Mouse (Mus musculus): ENCODE data around the gene Hbp1. TPM values are rescaled to one million over a fixed set of nuclear protein-coding genes. Genes with fewer than 3 reads are reported as not detected.

The Hbp1 gene
- polyA plus RNA-seq, 1 experiment = 38.4 TPM

DNA sequence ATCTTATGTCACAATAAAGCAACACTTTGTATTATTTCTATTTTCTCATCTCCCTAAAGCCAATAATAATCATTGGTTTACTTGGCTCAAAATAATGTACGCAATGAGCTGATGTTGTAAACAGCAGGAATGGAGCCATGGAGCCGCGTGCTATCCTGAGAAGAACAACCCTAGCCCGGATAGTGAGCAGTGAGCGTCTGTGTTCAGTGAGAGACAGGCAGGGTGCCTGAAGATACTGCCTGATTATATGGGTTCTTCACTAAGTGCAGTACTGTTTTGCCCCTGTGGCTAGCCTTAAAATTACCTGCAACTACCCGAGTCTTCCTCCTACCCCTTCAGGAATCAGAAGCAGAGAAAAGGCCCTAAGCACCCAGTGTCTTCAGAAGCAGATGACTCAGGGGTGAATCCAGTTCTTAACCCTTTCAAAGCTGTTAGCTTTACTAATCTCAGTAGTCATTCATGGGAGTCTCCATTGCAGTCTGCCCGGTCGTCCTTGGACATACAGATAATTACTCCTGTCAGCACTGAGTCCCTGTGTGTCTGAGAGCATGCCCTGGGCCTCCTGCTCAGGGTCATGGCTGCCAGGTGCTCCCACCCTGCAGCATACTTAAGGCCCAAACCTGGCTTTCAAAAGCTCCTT lies 55.1 kb downstream of the Hbp1 start:
- Histone ChIP-seq H3K4me3 (ENCODE audit: extremely low read depth, insufficient read depth, insufficient read length) (no peak overlapping the region), H3K27me3 (ENCODE audit: control insufficient read depth, insufficient read depth, low read length) (no peaks in the 10 kb centered on the region), H3K36me3 (ENCODE audit: control insufficient read depth, insufficient read depth, low read length) (peaks cover 6% of the 10 kb centered on the region), H3K27ac (ENCODE audit: insufficient read depth, low read length) (no peak overlapping the region), H3K4me1 (ENCODE audit: control insufficient read depth, insufficient read depth, insufficient read length) (no peaks in the 10 kb centered on the region)
- no peak for DNase-seq (ENCODE audit: low read depth in 1 of 2, low spot score in 2 of 2)
- 94% methylated on average over 8 of the region's 8 CpGs for WGBS
- TF ChIP-seq CTCF (IDR thresholded peaks at IDR 0.05; ENCODE audit: extremely low read depth, insufficient read depth, insufficient read length, insufficient replicate concordance) (no peak), POLR2A (IDR thresholded peaks at IDR 0.05; ENCODE audit: low read depth, low read length) (no peak)

DNA sequence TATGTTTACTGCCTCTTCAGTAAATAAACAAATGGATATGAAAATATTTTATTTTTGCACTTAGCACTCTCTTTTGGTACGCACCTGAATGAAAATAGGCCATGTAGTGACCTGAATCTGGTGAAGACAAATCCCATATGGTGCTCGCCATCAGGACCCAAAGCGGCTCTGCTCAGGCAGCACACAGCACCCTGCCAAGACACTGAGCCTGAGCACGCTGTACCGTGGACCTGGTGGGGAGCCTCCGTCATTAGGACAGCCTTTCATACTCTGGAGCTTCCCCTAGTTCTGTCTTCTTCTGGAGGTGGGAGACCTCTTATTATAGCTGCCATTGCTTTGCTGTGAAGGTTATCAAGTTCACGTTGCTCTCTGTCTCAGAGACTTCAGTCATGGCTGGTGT lies 57.6 kb downstream of the Hbp1 start:
- no peak for TF ChIP-seq POLR2A (IDR thresholded peaks at IDR 0.05; ENCODE audit: low read depth, low read length)
- no peak for TF ChIP-seq CTCF (IDR thresholded peaks at IDR 0.05; ENCODE audit: extremely low read depth, insufficient read depth, insufficient read length, insufficient replicate concordance)
- no peak overlapping the region for H3K27ac ChIP-seq (ENCODE audit: insufficient read depth, low read length)
- H3K4me1 ChIP-seq (ENCODE audit: control insufficient read depth, insufficient read depth, insufficient read length) = no peaks in the 10 kb centered on the region
- no peaks in the 10 kb centered on the region for H3K27me3 ChIP-seq (ENCODE audit: control insufficient read depth, insufficient read depth, low read length)
- H3K4me3 ChIP-seq (ENCODE audit: extremely low read depth, insufficient read depth, insufficient read length) = no peak overlapping the region
- DNase-seq (ENCODE audit: low read depth in 1 of 2, low spot score in 2 of 2) = no peak
- 96% methylated on average over 7 of the region's 7 CpGs for WGBS
- peaks cover 7% of the 10 kb centered on the region for H3K36me3 ChIP-seq (ENCODE audit: control insufficient read depth, insufficient read depth, low read length)

DNA sequence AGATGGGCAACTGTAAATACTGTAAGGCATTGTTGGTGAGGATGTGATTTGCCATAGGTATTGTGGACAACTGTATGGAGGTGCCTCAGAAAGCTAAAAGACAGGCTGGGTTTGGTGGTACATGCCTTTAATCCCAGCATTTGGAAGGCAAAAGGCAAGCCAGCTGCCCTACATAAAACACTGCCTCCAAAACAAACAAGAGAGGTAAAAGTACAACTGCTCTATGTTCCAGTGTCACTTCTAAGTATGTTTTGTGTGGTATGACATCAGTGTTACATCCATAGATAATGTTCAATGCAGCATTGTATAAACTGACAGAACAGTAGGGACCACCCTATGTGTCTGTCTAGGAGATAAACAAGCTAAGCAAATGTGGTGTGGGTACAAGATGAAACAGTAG lies 58.3 kb downstream of the Hbp1 start:
- H3K27me3 ChIP-seq (ENCODE audit: control insufficient read depth, insufficient read depth, low read length) = no peaks in the 10 kb centered on the region
- no peak overlapping the region for H3K4me3 ChIP-seq (ENCODE audit: extremely low read depth, insufficient read depth, insufficient read length)
- H3K36me3 ChIP-seq (ENCODE audit: control insufficient read depth, insufficient read depth, low read length) = peaks cover 6% of the 10 kb centered on the region
- DNase-seq (ENCODE audit: low read depth in 1 of 2, low spot score in 2 of 2) = no peak
- TF ChIP-seq POLR2A (IDR thresholded peaks at IDR 0.05; ENCODE audit: low read depth, low read length) (no peak), CTCF (IDR thresholded peaks at IDR 0.05; ENCODE audit: extremely low read depth, insufficient read depth, insufficient read length, insufficient replicate concordance) (no peak)
- H3K4me1 ChIP-seq (ENCODE audit: control insufficient read depth, insufficient read depth, insufficient read length) = no peaks in the 10 kb centered on the region
- no peak overlapping the region for H3K27ac ChIP-seq (ENCODE audit: insufficient read depth, low read length)

DNA sequence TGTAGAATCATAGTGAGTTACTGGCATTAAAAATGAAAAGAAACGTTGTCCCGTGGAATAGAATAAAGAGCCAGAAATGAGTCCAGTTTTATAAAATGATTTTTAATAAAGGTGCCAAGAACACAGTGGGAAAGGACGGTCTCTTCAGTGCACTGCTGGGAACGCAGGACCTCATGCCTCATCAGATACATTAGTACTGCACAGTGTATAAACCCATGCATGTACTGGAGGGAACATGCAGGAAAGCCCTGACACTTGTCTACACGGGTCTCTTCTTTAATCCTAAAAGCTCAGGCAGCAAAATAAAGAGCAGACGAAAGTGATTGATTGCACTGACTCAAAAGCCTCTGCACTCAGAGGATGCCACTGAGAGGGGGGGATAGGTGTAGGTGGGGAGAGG lies 59.6 kb downstream of the Hbp1 start:
- no peak overlapping the region for H3K27ac ChIP-seq (ENCODE audit: insufficient read depth, low read length)
- H3K4me3 ChIP-seq (ENCODE audit: extremely low read depth, insufficient read depth, insufficient read length) = no peak overlapping the region
- H3K27me3 ChIP-seq (ENCODE audit: control insufficient read depth, insufficient read depth, low read length) = no peaks in the 10 kb centered on the region
- DNase-seq (ENCODE audit: low read depth in 1 of 2, low spot score in 2 of 2) = no peak
- H3K36me3 ChIP-seq (ENCODE audit: control insufficient read depth, insufficient read depth, low read length) = peaks cover 10% of the 10 kb centered on the region
- TF ChIP-seq CTCF (IDR thresholded peaks at IDR 0.05; ENCODE audit: extremely low read depth, insufficient read depth, insufficient read length, insufficient replicate concordance) (no peak), POLR2A (IDR thresholded peaks at IDR 0.05; ENCODE audit: low read depth, low read length) (no peak)
- 84% methylated on average over 6 of the region's 6 CpGs for WGBS
- no peaks in the 10 kb centered on the region for H3K4me1 ChIP-seq (ENCODE audit: control insufficient read depth, insufficient read depth, insufficient read length)

DNA sequence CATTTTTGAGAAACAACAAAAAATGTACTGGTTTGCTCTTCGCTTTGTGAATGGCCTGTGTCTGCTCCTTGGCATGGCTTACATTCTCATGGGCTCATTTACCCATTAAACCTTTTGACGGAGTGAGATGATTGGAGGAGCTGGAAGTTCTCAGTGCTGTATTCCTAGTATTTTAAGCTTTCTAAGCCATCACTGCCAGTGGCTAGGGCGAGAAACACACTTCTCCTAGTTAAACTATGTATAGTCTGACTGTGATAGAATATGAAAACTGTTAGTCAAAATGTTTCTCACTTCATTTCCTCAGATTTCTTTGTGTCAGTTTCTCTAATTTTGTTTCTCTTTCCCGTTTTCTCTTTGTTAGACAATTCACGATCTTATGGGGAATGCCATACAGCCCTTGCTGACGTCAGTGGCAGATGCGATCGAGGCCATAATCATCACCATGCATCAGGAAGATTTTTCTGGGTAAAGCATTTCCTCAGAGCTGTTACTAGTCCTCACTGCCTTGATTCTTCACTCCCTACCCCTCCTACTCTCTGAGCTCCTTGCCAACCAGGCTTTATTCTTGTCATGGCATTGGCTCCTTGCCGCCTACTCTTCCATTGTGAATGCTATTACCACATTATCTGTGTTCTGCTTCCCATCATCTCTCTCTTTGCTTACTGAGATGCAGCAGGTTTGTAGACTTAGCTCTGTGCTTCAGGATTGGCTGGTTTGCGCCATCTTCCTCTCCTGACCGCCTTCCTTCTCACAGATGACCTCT lies 64.3 kb downstream of the Hbp1 start:
- WGBS = 94% methylated on average over 11 of the region's 11 CpGs
- no peaks in the 10 kb centered on the region for H3K4me1 ChIP-seq (ENCODE audit: control insufficient read depth, insufficient read depth, insufficient read length)
- no peaks in the 10 kb centered on the region for H3K27me3 ChIP-seq (ENCODE audit: control insufficient read depth, insufficient read depth, low read length)
- no peak for DNase-seq (ENCODE audit: low read depth in 1 of 2, low spot score in 2 of 2)
- H3K36me3 ChIP-seq (ENCODE audit: control insufficient read depth, insufficient read depth, low read length) = peaks cover 8% of the 10 kb centered on the region
- TF ChIP-seq CTCF (IDR thresholded peaks at IDR 0.05; ENCODE audit: extremely low read depth, insufficient read depth, insufficient read length, insufficient replicate concordance) = no peak
- H3K27ac ChIP-seq (ENCODE audit: insufficient read depth, low read length) = no peak overlapping the region
- no peak overlapping the region for H3K4me3 ChIP-seq (ENCODE audit: extremely low read depth, insufficient read depth, insufficient read length)

DNA sequence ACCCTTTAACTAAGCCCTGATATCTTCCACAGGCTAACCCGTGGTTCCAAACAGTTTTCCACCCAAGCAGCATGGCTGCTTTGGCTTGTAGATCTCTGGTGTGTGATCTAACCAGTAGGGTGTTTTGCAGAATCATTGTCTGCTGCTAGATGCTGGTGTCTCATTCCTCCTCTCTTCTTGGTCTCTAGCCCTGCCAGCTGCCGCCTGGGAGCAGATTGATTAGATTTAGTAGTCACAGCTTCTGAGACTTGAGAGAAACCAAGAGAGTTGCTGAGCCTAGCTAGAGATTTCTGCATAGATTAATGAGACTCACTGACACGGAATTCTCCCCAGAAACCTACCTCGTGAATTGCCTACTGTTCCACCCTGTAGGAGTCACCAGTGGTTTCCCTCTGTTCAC lies 65.3 kb downstream of the Hbp1 start:
- Histone ChIP-seq H3K4me3 (ENCODE audit: extremely low read depth, insufficient read depth, insufficient read length) (no peak overlapping the region), H3K27me3 (ENCODE audit: control insufficient read depth, insufficient read depth, low read length) (no peaks in the 10 kb centered on the region), H3K27ac (ENCODE audit: insufficient read depth, low read length) (no peak overlapping the region), H3K4me1 (ENCODE audit: control insufficient read depth, insufficient read depth, insufficient read length) (no peaks in the 10 kb centered on the region), H3K36me3 (ENCODE audit: control insufficient read depth, insufficient read depth, low read length) (peaks cover 8% of the 10 kb centered on the region)
- no peak for DNase-seq (ENCODE audit: low read depth in 1 of 2, low spot score in 2 of 2)
- 91% methylated on average over 4 of the region's 4 CpGs for WGBS
- TF ChIP-seq CTCF (IDR thresholded peaks at IDR 0.05; ENCODE audit: extremely low read depth, insufficient read depth, insufficient read length, insufficient replicate concordance) (no peak), POLR2A (IDR thresholded peaks at IDR 0.05; ENCODE audit: low read depth, low read length) (no peak)

DNA sequence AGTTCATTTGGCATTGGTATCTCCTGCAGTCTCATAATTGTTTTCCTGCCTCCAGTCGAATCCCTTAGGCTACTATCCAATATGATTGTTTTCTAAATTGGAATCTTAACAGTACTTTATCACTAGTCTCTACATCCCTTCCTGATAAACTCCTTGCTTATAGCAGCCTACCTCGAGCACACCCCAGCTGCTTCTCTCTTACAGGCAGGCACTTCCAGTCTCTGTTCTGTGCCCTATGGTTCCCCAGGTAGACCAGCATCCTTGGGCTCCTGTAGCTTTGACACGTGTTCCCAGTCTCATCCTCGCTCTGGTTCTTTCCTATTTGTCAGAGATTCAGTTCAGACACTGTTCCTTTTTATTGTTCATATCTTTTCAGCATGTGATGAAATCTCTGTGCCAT lies 66.0 kb downstream of the Hbp1 start:
- 92% methylated on average over 4 of the region's 4 CpGs for WGBS
- H3K4me3 ChIP-seq (ENCODE audit: extremely low read depth, insufficient read depth, insufficient read length) = no peak overlapping the region
- no peak for TF ChIP-seq CTCF (IDR thresholded peaks at IDR 0.05; ENCODE audit: extremely low read depth, insufficient read depth, insufficient read length, insufficient replicate concordance)
- no peak for TF ChIP-seq POLR2A (IDR thresholded peaks at IDR 0.05; ENCODE audit: low read depth, low read length)
- H3K27ac ChIP-seq (ENCODE audit: insufficient read depth, low read length) = no peak overlapping the region
- H3K4me1 ChIP-seq (ENCODE audit: control insufficient read depth, insufficient read depth, insufficient read length) = no peaks in the 10 kb centered on the region
- peaks cover 8% of the 10 kb centered on the region for H3K36me3 ChIP-seq (ENCODE audit: control insufficient read depth, insufficient read depth, low read length)
- no peak for DNase-seq (ENCODE audit: low read depth in 1 of 2, low spot score in 2 of 2)
- no peaks in the 10 kb centered on the region for H3K27me3 ChIP-seq (ENCODE audit: control insufficient read depth, insufficient read depth, low read length)

Measured in spleen, adult 2 months (tissue).